ENCODE assay signal across 15 mouse cellular contexts in genomic region chr12:47741744-47742280, GRCm38 (mm10).
"Had no signal": no experiment of that assay in that cellular context is flagged by ENCODE, and none has a peak within 500 bp of the region (broad histone marks: within the 10 kb centered on the region; RNA-seq: fewer than 3 reads in every experiment).

No protein-coding gene starts in this region.

- H3K27ac ChIP-seq: kidney, embryonic 15.5 days; limb, embryonic 13.5 days; liver, embryonic 14.5 days; midbrain, embryonic 12.5 days; neural tube, embryonic 15.5 days; stomach, postnatal 0 days had no signal

- H3K4me2 ChIP-seq: kidney, embryonic 15.5 days; limb, embryonic 13.5 days; midbrain, embryonic 12.5 days; neural tube, embryonic 15.5 days had no signal

- H3K27me3 ChIP-seq: kidney, embryonic 15.5 days; limb, embryonic 13.5 days; midbrain, embryonic 12.5 days; neural tube, embryonic 15.5 days had no signal

- H3K4me3 ChIP-seq: kidney, embryonic 15.5 days; limb, embryonic 13.5 days; midbrain, embryonic 12.5 days; myocyte; neural tube, embryonic 15.5 days had no signal

- DNase-seq: kidney, adult 2 months; kidney, postnatal 14 days; left cerebral cortex, postnatal 4 days; lung, adult 18-20 months; right cerebral cortex, adult 18-20 months; right cerebral cortex, postnatal 25 days; thymus, adult 18-20 months; thymus, postnatal 25 days had no signal

- H3K4me1 ChIP-seq: kidney, embryonic 15.5 days; limb, embryonic 13.5 days; midbrain, embryonic 12.5 days; neural tube, embryonic 15.5 days had no signal

- H3K9ac ChIP-seq: kidney, embryonic 15.5 days; limb, embryonic 13.5 days; liver, embryonic 14.5 days; midbrain, embryonic 12.5 days; neural tube, embryonic 15.5 days had no signal

- H3K9me3 ChIP-seq: kidney, embryonic 15.5 days; limb, embryonic 13.5 days; midbrain, embryonic 12.5 days; neural tube, embryonic 15.5 days had no signal

- H3K36me3 ChIP-seq: kidney, embryonic 15.5 days; limb, embryonic 13.5 days; midbrain, embryonic 12.5 days; neural tube, embryonic 15.5 days had no signal
